Mouse (Mus musculus): Measurements from ENCODE around the gene Taar7b. TPM values are rescaled to one million over a fixed set of nuclear protein-coding genes. Genes with fewer than 3 reads are reported as not detected.

Gene Taar7b
- total and polyA plus RNA-seq, 2 experiments from 2014 or later = not detected

GRCm38 (mm10) chr10:23985546-23985945 is 14.2 kb upstream of the Taar7b start, which contains the start of gene Taar6:
Gene Taar6, minus strand, starts transcription at chr10:23985646.
- DNase-seq (ENCODE audit: low spot score) (no peak), ATAC-seq (ENCODE audit: insufficient read depth, low read depth) (no peak)
- no peak within 1 kb of the TSS for H3K4me2 ChIP-seq (ENCODE audit: low read depth, low read length)
- no peaks in the 10 kb centered on the region for H3K9me3 ChIP-seq (replicated peaks; ENCODE audit: control insufficient read depth, low read length)
- WGBS = 67% methylated on average over 8 of the region's 8 CpGs
- H3K27ac ChIP-seq (ENCODE audit: low read depth) = no peak within 1 kb of the TSS
- no peaks in the 10 kb centered on the region for H3K36me3 ChIP-seq (replicated peaks; ENCODE audit: control insufficient read depth, insufficient read depth, low read length)
- no peaks in the 10 kb centered on the region for H3K27me3 ChIP-seq (ENCODE audit: control insufficient read depth, insufficient read depth, low read length)
- no peak within 1 kb of the TSS for H3K9ac ChIP-seq (replicated peaks; ENCODE audit: low read depth, low read length)
- no peaks in the 10 kb centered on the region for H3K4me1 ChIP-seq (ENCODE audit: control insufficient read depth, insufficient read depth)
- TF ChIP-seq CTCF (IDR thresholded peaks at IDR 0.05; ENCODE audit: low read depth) (no peak), EP300 (IDR thresholded peaks at IDR 0.05; ENCODE audit: low read depth) (no peak)
- no peak within 1 kb of the TSS for H3K4me3 ChIP-seq (ENCODE audit: low read depth, low read length)

- H3K27ac ChIP-seq (ENCODE audit: low read depth) = no peak overlapping the region
- DNase-seq (ENCODE audit: low spot score) (no peak), ATAC-seq (ENCODE audit: insufficient read depth, low read depth) (no peak)
- TF ChIP-seq EP300 (IDR thresholded peaks at IDR 0.05; ENCODE audit: low read depth) = no peak
- TF ChIP-seq CTCF (IDR thresholded peaks at IDR 0.05; ENCODE audit: low read depth) = no peak
- no peaks in the 10 kb centered on the region for H3K27me3 ChIP-seq (ENCODE audit: control insufficient read depth, insufficient read depth, low read length)
- WGBS = 77% methylated on average over 5 of the region's 5 CpGs
- H3K4me1 ChIP-seq (ENCODE audit: control insufficient read depth, insufficient read depth) = no peaks in the 10 kb centered on the region
- no peak overlapping the region for H3K9ac ChIP-seq (replicated peaks; ENCODE audit: low read depth, low read length)
- H3K4me3 ChIP-seq (ENCODE audit: low read depth, low read length) = no peak overlapping the region
- H3K9me3 ChIP-seq (replicated peaks; ENCODE audit: control insufficient read depth, low read length) = no peaks in the 10 kb centered on the region
- H3K36me3 ChIP-seq (replicated peaks; ENCODE audit: control insufficient read depth, insufficient read depth, low read length) = no peaks in the 10 kb centered on the region
- no peak overlapping the region for H3K4me2 ChIP-seq (ENCODE audit: low read depth, low read length)
These were observed 13.3 kb upstream of the Taar7b start for GRCm38 (mm10) chr10:23986419-23986818.

GRCm38 (mm10) chr10:23993381-23993780 is 6.4 kb upstream of the Taar7b start, which contains the start of gene Taar7a:
Gene Taar7a, minus strand, starts transcription at chr10:23993481.
- Histone ChIP-seq H3K4me3 (ENCODE audit: low read depth, low read length) (no peak within 1 kb of the TSS), H3K4me1 (ENCODE audit: control insufficient read depth, insufficient read depth) (no peaks in the 10 kb centered on the region), H3K27ac (ENCODE audit: low read depth) (no peak within 1 kb of the TSS), H3K9me3 (replicated peaks; ENCODE audit: control insufficient read depth, low read length) (no peaks in the 10 kb centered on the region), H3K4me2 (ENCODE audit: low read depth, low read length) (no peak within 1 kb of the TSS), H3K27me3 (ENCODE audit: control insufficient read depth, insufficient read depth, low read length) (no peaks in the 10 kb centered on the region), H3K9ac (replicated peaks; ENCODE audit: low read depth, low read length) (no peak within 1 kb of the TSS), H3K36me3 (replicated peaks; ENCODE audit: control insufficient read depth, insufficient read depth, low read length) (no peaks in the 10 kb centered on the region)
- TF ChIP-seq CTCF (IDR thresholded peaks at IDR 0.05; ENCODE audit: low read depth) (no peak), EP300 (IDR thresholded peaks at IDR 0.05; ENCODE audit: low read depth) (no peak)
- DNase-seq (ENCODE audit: low spot score) = no peak
- 80% methylated on average over 3 of the region's 3 CpGs for WGBS
- ATAC-seq (ENCODE audit: insufficient read depth, low read depth) = no peak

- no peaks in the 10 kb centered on the region for H3K9me3 ChIP-seq (replicated peaks; ENCODE audit: control insufficient read depth, low read length)
- no peak overlapping the region for H3K27ac ChIP-seq (ENCODE audit: low read depth)
- DNase-seq (ENCODE audit: low spot score) = no peak
- H3K36me3 ChIP-seq (replicated peaks; ENCODE audit: control insufficient read depth, insufficient read depth, low read length) = no peaks in the 10 kb centered on the region
- H3K9ac ChIP-seq (replicated peaks; ENCODE audit: low read depth, low read length) = no peak overlapping the region
- TF ChIP-seq CTCF (IDR thresholded peaks at IDR 0.05; ENCODE audit: low read depth) (no peak), EP300 (IDR thresholded peaks at IDR 0.05; ENCODE audit: low read depth) (no peak)
- H3K4me1 ChIP-seq (ENCODE audit: control insufficient read depth, insufficient read depth) = no peaks in the 10 kb centered on the region
- no peak for ATAC-seq (ENCODE audit: insufficient read depth, low read depth)
- 41% methylated on average over 1 of the region's 1 CpGs for WGBS
- H3K4me2 ChIP-seq (ENCODE audit: low read depth, low read length) = no peak overlapping the region
- H3K4me3 ChIP-seq (ENCODE audit: low read depth, low read length) = no peak overlapping the region
- no peaks in the 10 kb centered on the region for H3K27me3 ChIP-seq (ENCODE audit: control insufficient read depth, insufficient read depth, low read length)
These were observed 6.7 kb downstream of the Taar7b start for GRCm38 (mm10) chr10:24006442-24006841.

- Histone ChIP-seq H3K4me2 (ENCODE audit: low read depth, low read length) (no peak overlapping the region), H3K27me3 (ENCODE audit: control insufficient read depth, insufficient read depth, low read length) (no peaks in the 10 kb centered on the region), H3K9ac (replicated peaks; ENCODE audit: low read depth, low read length) (no peak overlapping the region), H3K4me1 (ENCODE audit: control insufficient read depth, insufficient read depth) (no peaks in the 10 kb centered on the region), H3K27ac (ENCODE audit: low read depth) (no peak overlapping the region), H3K36me3 (replicated peaks; ENCODE audit: control insufficient read depth, insufficient read depth, low read length) (no peaks in the 10 kb centered on the region), H3K4me3 (ENCODE audit: low read depth, low read length) (no peak overlapping the region), H3K9me3 (replicated peaks; ENCODE audit: control insufficient read depth, low read length) (no peaks in the 10 kb centered on the region)
- ATAC-seq (ENCODE audit: insufficient read depth, low read depth) (no peak), DNase-seq (ENCODE audit: low spot score) (no peak)
- no peak for TF ChIP-seq EP300 (IDR thresholded peaks at IDR 0.05; ENCODE audit: low read depth)
- no peak for TF ChIP-seq CTCF (IDR thresholded peaks at IDR 0.05; ENCODE audit: low read depth)
- WGBS = 29% methylated on average over 2 of the region's 2 CpGs
These were observed 7.3 kb downstream of the Taar7b start for GRCm38 (mm10) chr10:24007034-24007433.

GRCm38 (mm10) chr10:24008143-24008542 is 8.4 kb downstream of the Taar7b start:
- Histone ChIP-seq H3K27me3 (ENCODE audit: control insufficient read depth, insufficient read depth, low read length) (no peaks in the 10 kb centered on the region), H3K4me3 (ENCODE audit: low read depth, low read length) (no peak overlapping the region), H3K27ac (ENCODE audit: low read depth) (no peak overlapping the region), H3K4me1 (ENCODE audit: control insufficient read depth, insufficient read depth) (no peaks in the 10 kb centered on the region), H3K9ac (replicated peaks; ENCODE audit: low read depth, low read length) (no peak overlapping the region), H3K9me3 (replicated peaks; ENCODE audit: control insufficient read depth, low read length) (no peaks in the 10 kb centered on the region), H3K4me2 (ENCODE audit: low read depth, low read length) (no peak overlapping the region), H3K36me3 (replicated peaks; ENCODE audit: control insufficient read depth, insufficient read depth, low read length) (no peaks in the 10 kb centered on the region)
- no peak for DNase-seq (ENCODE audit: low spot score)
- TF ChIP-seq EP300 (IDR thresholded peaks at IDR 0.05; ENCODE audit: low read depth) = no peak
- TF ChIP-seq CTCF (IDR thresholded peaks at IDR 0.05; ENCODE audit: low read depth) = no peak
- WGBS = 85% methylated on average over 1 of the region's 1 CpGs
- ATAC-seq (ENCODE audit: insufficient read depth, low read depth) = no peak
